Mouse (Mus musculus): ENCODE results near the gene Abcd4. TPM values are rescaled to one million over a fixed set of nuclear protein-coding genes. Genes with fewer than 3 reads are reported as not detected.

Abcd4 gene
- polyA plus RNA-seq (2012; rRNA removed) = 29.0 and 49.4 TPM in 2 replicates

GRCm38 (mm10) chr12:84616977-84617630 lies at the start of gene Abcd4:
Gene Abcd4 (minus strand): TSS chr12:84617413.
- peak; percentile 76 for DNase-seq (ENCODE audit: low read depth, low spot score)
- WGBS = under 1% methylated on average over 34 of the region's 34 CpGs

GRCm38 (mm10) chr12:84653912-84654311 lies 36.7 kb upstream of the Abcd4 start:
- DNase-seq (ENCODE audit: low read depth, low spot score) = peak; percentile 19
- WGBS = 15% methylated on average over 3 of the region's 3 CpGs

DNA sequence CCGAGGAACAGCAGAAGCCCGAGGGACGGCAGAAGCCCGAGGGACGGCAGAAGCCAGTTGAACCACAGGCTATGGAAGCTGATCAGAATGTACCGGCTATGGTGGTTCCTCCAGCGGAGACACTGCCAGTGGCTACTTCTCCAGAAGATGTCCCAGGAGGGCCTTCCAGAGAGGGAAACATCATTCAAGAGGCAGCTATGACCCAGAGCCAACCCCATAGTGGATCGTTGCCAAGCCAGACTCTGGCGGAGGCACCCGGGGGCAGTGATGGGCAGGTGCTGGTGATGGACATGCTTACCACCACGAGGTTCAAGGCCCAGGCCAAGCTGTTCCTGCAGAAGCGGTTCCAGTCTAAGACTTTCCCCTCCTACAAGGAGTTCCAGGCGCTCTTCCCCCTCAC lies 33.0 kb upstream of the Abcd4 start:
- no peak for DNase-seq (ENCODE audit: low read depth, low spot score)
- 84% methylated on average over 13 of the region's 13 CpGs for WGBS

GRCm38 (mm10) chr12:84640654-84641053 lies 23.4 kb upstream of the Abcd4 start, which contains the start of gene Vrtn:
Gene Vrtn (plus strand): TSS chr12:84641019.
- DNase-seq (ENCODE audit: low read depth, low spot score) = no peak
- 19% methylated on average over 9 of the region's 9 CpGs for WGBS

DNA sequence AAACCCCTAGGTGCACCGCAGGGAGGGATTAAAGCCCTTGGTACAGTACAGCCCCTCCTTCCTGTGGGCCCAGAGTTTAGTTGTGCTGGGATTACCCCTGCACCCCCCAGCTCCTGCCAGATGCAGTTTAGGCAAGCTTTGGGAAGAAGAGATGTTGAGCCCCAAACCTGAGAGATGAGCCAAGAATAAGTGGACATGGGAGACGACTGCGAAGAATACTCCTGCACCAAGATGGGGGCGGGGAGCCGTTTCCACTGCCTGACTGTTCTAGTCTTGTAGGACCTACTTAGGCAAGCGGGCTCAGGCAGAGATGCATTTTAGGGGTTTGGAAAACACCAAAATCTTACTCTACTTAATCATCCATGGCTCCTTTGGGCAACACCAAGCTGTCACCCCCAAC lies 23.0 kb upstream of the Abcd4 start:
- WGBS = 25% methylated on average over 6 of the region's 6 CpGs
- DNase-seq (ENCODE audit: low read depth, low spot score) = no peak

DNA sequence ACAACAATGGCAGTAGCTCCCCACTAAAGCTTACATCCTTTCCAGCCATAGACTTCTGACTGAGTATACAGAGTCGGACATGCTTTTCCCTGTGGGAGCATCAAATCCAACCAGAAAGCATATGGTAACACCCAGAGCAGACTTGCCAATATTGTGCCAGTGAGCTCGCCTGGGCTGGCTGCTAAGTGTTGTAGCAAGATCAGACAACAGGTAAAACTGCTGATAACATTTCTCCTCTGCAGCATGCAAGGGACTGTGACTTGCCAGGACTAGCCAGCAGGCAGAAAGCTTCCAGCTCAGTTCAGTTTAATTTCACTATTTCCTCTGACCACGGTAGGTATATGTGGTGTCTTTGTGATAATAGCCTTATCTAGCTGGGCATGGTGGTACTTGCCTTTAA lies 14.7 kb upstream of the Abcd4 start:
- 65% methylated on average over 3 of the region's 3 CpGs for WGBS
- no peak for DNase-seq (ENCODE audit: low read depth, low spot score)

DNA sequence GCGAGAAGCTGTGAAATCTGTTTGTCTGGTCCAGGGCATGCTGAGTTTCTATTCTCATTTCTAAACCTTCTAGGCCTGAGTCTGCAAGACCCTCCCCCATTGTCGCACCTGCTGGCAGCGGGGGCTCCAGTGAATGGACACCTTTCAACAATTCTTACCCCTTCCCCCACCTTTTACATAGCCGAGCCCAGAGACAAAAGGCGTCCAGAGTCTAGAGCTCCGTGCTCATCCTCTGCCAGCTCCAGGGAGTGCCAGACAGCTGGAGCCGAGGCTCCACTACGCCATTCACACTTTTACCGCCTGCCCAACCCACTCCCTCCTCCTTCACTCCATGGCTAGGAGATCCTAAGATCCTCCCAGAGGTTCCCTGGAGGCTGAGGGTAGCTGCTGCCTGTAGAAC lies 7.9 kb upstream of the Abcd4 start:
- DNase-seq (ENCODE audit: low read depth, low spot score) = no peak

GRCm38 (mm10) chr12:84624601-84625000 lies 7.4 kb upstream of the Abcd4 start:
- no peak for DNase-seq (ENCODE audit: low read depth, low spot score)
- 20% methylated on average over 8 of the region's 8 CpGs for WGBS

More for the DNA sequence above, 7.9 kb upstream of the Abcd4 start:
- WGBS = 11% methylated on average over 9 of the region's 9 CpGs

GRCm38 (mm10) chr12:84620975-84621374 lies 3.8 kb upstream of the Abcd4 start:
- DNase-seq (ENCODE audit: low read depth, low spot score) = no peak

DNA sequence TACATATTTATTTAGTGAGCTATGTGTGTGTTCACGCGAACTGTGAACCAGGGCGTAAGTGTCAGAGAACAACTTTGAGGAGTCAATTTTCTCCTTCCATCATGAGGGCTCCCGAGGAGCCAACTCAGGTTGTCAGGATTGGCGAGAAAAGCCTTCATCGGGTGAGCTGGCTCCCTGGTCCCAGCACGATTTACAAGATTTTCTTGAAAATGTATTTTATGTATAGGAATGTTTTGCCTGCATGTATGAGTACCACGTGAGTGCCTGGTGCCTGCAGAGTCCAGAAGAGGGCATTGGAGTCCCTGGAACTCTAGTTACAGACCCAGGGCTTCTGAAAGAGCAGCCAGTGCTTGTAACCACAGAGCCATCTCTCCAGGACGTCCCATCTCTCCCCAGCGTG lies 450 bp upstream of the Abcd4 start:
- WGBS = 2% methylated on average over 10 of the region's 10 CpGs
- DNase-seq (ENCODE audit: low read depth, low spot score) = no peak

DNA sequence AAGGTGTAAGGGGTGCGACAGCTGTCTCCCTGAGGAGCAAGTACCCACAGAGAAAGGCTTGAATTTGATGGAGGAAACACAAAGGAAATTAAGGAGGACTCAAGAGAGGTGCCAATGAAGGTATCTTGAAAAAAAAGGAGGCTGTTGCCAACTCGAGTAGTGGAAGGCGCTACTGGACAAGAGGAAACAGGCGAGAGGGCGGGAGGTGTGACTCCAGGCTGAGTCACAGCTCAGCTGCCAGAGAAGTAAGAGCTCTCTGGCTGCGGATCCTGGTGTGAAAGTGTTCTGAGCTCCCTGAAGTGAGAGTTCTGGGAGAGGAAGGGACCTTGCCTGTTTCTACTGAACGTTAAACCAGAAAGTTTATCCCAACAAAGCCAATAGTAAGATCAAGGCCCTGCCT lies 2.7 kb downstream of the Abcd4 start:
- DNase-seq (ENCODE audit: low read depth, low spot score) = no peak
- WGBS = 59% methylated on average over 7 of the region's 7 CpGs

GRCm38 (mm10) chr12:84614001-84614400 lies 3.2 kb downstream of the Abcd4 start:
- 93% methylated on average over 11 of the region's 11 CpGs for WGBS

DNA sequence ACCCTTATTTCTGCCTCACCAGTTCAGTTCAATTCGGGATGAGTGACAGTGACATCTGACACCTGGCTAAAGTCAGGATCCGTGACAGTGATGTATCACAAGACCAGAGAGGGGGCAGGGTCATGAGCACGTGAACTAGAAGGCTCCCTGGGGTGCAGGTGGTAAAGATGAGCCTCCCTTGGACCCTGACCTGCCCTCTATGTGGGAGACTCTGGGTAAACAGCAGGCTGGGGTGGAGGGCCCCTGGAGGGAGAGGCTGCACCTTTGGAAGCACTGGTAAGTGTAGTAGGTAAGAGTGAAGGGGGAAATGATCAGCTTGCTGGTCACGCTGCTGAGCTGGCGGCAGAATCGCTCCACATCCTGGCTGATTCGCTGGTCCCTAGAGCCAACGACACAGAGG lies 4.7 kb downstream of the Abcd4 start:
- WGBS = 62% methylated on average over 8 of the region's 8 CpGs

More at GRCm38 (mm10) chr12:84614001-84614400, 3.2 kb downstream of the Abcd4 start:
- no peak for DNase-seq (ENCODE audit: low read depth, low spot score)

GRCm38 (mm10) chr12:84611718-84612117 lies 5.5 kb downstream of the Abcd4 start:
- no peak for DNase-seq (ENCODE audit: low read depth, low spot score)
- WGBS = 88% methylated on average over 10 of the region's 10 CpGs

More for the DNA sequence above, 4.7 kb downstream of the Abcd4 start:
- no peak for DNase-seq (ENCODE audit: low read depth, low spot score)

DNA sequence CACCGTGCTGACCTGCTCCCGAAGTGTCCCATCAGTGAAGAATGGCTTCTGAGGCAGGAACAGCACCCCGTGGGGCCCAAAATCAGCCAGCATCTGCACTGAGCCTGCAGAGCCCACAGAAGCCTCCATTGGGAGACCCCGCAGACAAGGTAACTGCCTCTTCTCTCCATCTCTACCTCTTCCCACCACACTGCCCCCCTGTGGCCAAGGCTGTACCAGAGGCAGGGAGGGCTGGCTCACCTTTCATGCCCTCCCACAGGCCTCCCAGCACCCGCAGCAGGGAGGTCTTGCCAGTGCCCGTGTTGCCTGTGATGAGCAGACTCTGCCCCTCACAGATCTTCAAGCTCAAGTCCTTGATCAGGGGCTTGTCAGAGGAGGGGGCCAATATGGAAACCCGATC lies 11.4 kb downstream of the Abcd4 start:
- 82% methylated on average over 7 of the region's 7 CpGs for WGBS

GRCm38 (mm10) chr12:84604001-84604400 lies 13.2 kb downstream of the Abcd4 start:
- DNase-seq (ENCODE audit: low read depth, low spot score) = no peak
- 90% methylated on average over 7 of the region's 7 CpGs for whole genome bisulfite sequencing

More for the DNA sequence above, 11.4 kb downstream of the Abcd4 start:
- DNase-seq (ENCODE audit: low read depth, low spot score) = no peak

DNA sequence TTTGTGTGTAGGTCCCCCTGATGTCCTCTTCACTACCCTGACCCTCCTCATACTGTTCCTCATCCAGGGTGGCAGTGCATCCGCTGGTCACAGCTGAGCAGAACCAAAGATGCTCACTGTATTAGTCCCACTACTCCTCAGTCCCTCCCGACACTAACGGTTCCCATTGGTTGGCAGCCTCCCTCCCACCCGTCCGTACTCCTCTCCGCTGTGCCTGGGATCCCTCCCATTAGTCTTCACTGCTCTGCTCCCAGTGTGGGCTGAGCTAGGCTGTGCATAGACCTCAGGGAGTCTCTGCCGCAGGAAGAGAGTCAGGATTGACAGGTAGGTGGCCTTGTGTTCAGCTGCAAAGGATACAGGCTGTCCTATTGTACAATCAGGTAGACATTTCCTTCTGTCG lies 18.9 kb downstream of the Abcd4 start:
- 21% methylated on average over 8 of the region's 8 CpGs for WGBS
- DNase-seq (ENCODE audit: low read depth, low spot score) = no peak

- 2% methylated on average over 54 of the region's 54 CpGs for WGBS
Measured at GRCm38 (mm10) chr12:84589825-84590761, 27.1 kb downstream of the Abcd4 start.

GRCm38 (mm10) chr12:84581285-84581684 lies 35.9 kb downstream of the Abcd4 start:
- 95% methylated on average over 2 of the region's 2 CpGs for WGBS
- DNase-seq (ENCODE audit: low read depth, low spot score) = no peak

More at GRCm38 (mm10) chr12:84589825-84590761, 27.1 kb downstream of the Abcd4 start:
- peak; percentile 73 for DNase-seq (ENCODE audit: low read depth, low spot score)

GRCm38 (mm10) chr12:84578440-84578770 lies 38.8 kb downstream of the Abcd4 start:
- 37% methylated on average over 5 of the region's 5 CpGs for WGBS
- no peak for DNase-seq (ENCODE audit: low read depth, low spot score)

Data from large intestine, adult 2 months (tissue).